In the genomic region with DNA sequence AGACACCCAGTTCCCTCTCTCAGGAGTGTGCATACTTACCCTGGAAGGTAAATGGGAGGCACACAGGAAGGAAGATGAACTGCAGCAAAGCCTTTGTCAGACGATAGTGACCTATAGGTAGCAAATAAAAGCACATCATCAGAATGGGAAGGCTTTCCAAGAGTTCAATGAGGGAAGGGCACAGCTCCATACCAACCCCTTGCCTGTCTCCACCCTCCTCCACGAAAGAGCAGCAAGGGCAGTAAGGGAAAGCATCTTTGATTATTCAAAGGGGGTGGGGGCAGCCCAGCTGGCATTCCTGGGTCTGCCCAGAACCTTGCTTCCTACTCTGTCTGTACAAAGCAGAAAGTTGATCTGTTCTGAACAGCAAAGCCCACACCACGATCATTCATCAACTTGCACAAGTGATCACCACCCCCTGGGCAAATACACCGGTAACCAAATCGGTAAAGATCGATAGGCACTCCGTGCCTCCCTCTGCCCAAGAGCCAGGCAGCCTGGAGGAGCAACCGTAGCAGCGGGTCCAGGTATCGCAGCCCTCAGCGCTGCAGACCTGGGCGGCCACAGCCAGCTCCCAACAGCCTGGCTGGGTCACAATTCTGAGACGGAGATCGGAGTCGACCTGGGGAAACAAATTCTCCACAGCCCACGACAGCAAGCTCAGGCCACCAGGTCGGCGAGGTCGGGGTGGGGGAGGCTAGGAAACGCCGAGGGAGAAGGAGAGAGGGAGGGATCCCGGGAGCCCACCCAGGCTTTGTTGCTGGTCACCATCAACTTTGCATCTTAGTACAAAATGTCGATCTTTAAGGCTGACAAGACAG, we compare ENCODE assay signal across 8 mouse cellular contexts. TPM values are rescaled to one million over a fixed set of nuclear protein-coding genes. Genes with fewer than 3 reads are reported as not detected.
DNase-seq lines count a peak whose midpoint lies in the region; ATAC-seq lines count a peak whose summit lies in the region.

No protein-coding gene starts in this region.

- H3K9me3 ChIP-seq in embryonic facial prominence, embryonic 12.5 days, result no peaks in the 10 kb centered on the region
- H3K9me3 ChIP-seq in hindbrain, embryonic 12.5 days (replicated peaks), result no peaks in the 10 kb centered on the region
- H3K9me3 ChIP-seq in limb, embryonic 11.5 days (ENCODE audit: control insufficient read depth, low read length), result no peaks in the 10 kb centered on the region
- no peaks in the 10 kb centered on the region for H3K9me3 ChIP-seq in midbrain, embryonic 14.5 days (ENCODE audit: control insufficient read depth, low read length)

- H3K9ac ChIP-seq in embryonic facial prominence, embryonic 12.5 days, result peak overlapping the region; percentile 98
- peak overlapping the region; percentile 95 for H3K9ac ChIP-seq in hindbrain, embryonic 12.5 days
- peak overlapping the region; percentile 87 for H3K9ac ChIP-seq in limb, embryonic 11.5 days (ENCODE audit: low read length)
- H3K9ac ChIP-seq in midbrain, embryonic 14.5 days (replicated peaks; ENCODE audit: low read length), result peak overlapping the region; percentile 78

- no peaks in the 10 kb centered on the region for H3K36me3 ChIP-seq in embryonic facial prominence, embryonic 12.5 days
- no peaks in the 10 kb centered on the region for H3K36me3 ChIP-seq in hindbrain, embryonic 12.5 days
- no peaks in the 10 kb centered on the region for H3K36me3 ChIP-seq in limb, embryonic 11.5 days (ENCODE audit: control insufficient read depth, insufficient read depth, low read length)
- H3K36me3 ChIP-seq in midbrain, embryonic 14.5 days (ENCODE audit: control insufficient read depth, insufficient read depth, low read length), result no peaks in the 10 kb centered on the region

- H3K4me1 ChIP-seq in embryonic facial prominence, embryonic 12.5 days, result peaks cover 6% of the 10 kb centered on the region; the same call in 1 of the 2 replicates
- peaks cover 5% of the 10 kb centered on the region; the same call in 1 of the 2 replicates for H3K4me1 ChIP-seq in hindbrain, embryonic 12.5 days
- H3K4me1 ChIP-seq in limb, embryonic 11.5 days (ENCODE audit: control insufficient read depth, insufficient read depth, low read length), result no peaks in the 10 kb centered on the region
- no peaks in the 10 kb centered on the region for H3K4me1 ChIP-seq in midbrain, embryonic 14.5 days (ENCODE audit: control insufficient read depth, insufficient read depth, low read length)

- peak; percentile 93 for DNase-seq in heart, adult 11 months
- DNase-seq in heart, adult 8-10 months (ENCODE audit: low spot score), result no peak
- peak; percentile 44 for DNase-seq in ZHBTc4 (ENCODE audit: low read depth, low spot score)
- DNase-seq in limb, embryonic 11.5 days (ENCODE audit: low spot score), result peak; percentile 66
- DNase-seq in midbrain, embryonic 14.5 days, result peak; percentile 51
- DNase-seq in thymus, postnatal 0 days (ENCODE audit: low spot score), result peak; percentile 2

- H3K27ac ChIP-seq in embryonic facial prominence, embryonic 12.5 days, result peak overlapping the region; percentile 46; the same call in 1 of the 2 replicates
- peak overlapping the region; percentile 26; the same call in 1 of the 2 replicates for H3K27ac ChIP-seq in hindbrain, embryonic 12.5 days
- H3K27ac ChIP-seq in limb, embryonic 11.5 days (replicated peaks; ENCODE audit: low read depth, low read length), result no peak overlapping the region
- no peak overlapping the region for H3K27ac ChIP-seq in midbrain, embryonic 14.5 days (replicated peaks; ENCODE audit: low read depth, low read length)

- no peaks in the 10 kb centered on the region for H3K27me3 ChIP-seq in embryonic facial prominence, embryonic 12.5 days
- no peaks in the 10 kb centered on the region for H3K27me3 ChIP-seq in hindbrain, embryonic 12.5 days
- H3K27me3 ChIP-seq in limb, embryonic 11.5 days (ENCODE audit: control insufficient read depth, insufficient read depth, low read length), result no peaks in the 10 kb centered on the region
- no peaks in the 10 kb centered on the region for H3K27me3 ChIP-seq in midbrain, embryonic 14.5 days (ENCODE audit: control insufficient read depth, insufficient read depth, low read length)

- peak overlapping the region; percentile 94 for H3K4me3 ChIP-seq in embryonic facial prominence, embryonic 12.5 days
- H3K4me3 ChIP-seq in hindbrain, embryonic 12.5 days, result peak overlapping the region; percentile 96
- H3K4me3 ChIP-seq in limb, embryonic 11.5 days (ENCODE audit: low read depth, low read length), result peak overlapping the region; percentile 93
- H3K4me3 ChIP-seq in midbrain, embryonic 14.5 days (replicated peaks; ENCODE audit: low read depth, low read length), result peak overlapping the region; percentile 86

- ATAC-seq in embryonic facial prominence, embryonic 12.5 days (ENCODE audit: insufficient number of reproducible peaks, insufficient read depth, low FRiP score, low TSS enrichment), result no peak
- ATAC-seq in hindbrain, embryonic 12.5 days (ENCODE audit: low FRiP score), result no peak
- ATAC-seq in limb, embryonic 11.5 days (ENCODE audit: insufficient number of reproducible peaks, low FRiP score, low TSS enrichment, low read depth), result no peak
- ATAC-seq in midbrain, embryonic 14.5 days (ENCODE audit: low FRiP score, low TSS enrichment), result no peak

- H3K4me2 ChIP-seq in embryonic facial prominence, embryonic 12.5 days (replicated peaks), result peak overlapping the region; percentile 100
- H3K4me2 ChIP-seq in hindbrain, embryonic 12.5 days (replicated peaks), result peak overlapping the region; percentile 100
- H3K4me2 ChIP-seq in limb, embryonic 11.5 days (ENCODE audit: low read depth, severe bottlenecking), result peak overlapping the region; percentile 100
- H3K4me2 ChIP-seq in midbrain, embryonic 14.5 days (ENCODE audit: low read length), result peak overlapping the region; percentile 99

- 3% methylated on average over 23 of the region's 23 CpGs for WGBS in embryonic facial prominence, embryonic 12.5 days
- WGBS in hindbrain, embryonic 12.5 days, result 2% methylated on average over 23 of the region's 23 CpGs
- WGBS in limb, embryonic 11.5 days, result 2% methylated on average over 23 of the region's 23 CpGs
- 2% methylated on average over 23 of the region's 23 CpGs for whole genome bisulfite sequencing in midbrain, embryonic 14.5 days

RNA-seq across cellular contexts. Expression of a gene that starts 3.1 kb away (rescaled TPM):
- 10 to 100 TPM; 13.5 to 17.4 (median 15.8) TPM for total RNA-seq in heart, adult 8-10 months (2022)
- polyA plus RNA-seq in embryonic facial prominence, embryonic 12.5 days (2016; fragmentation: Nextera tagmentation; extraction: Ambion mirVana), result 48.2 and 54.4 TPM in 2 replicates
- 38.1 and 41.0 TPM in 2 replicates for polyA plus RNA-seq in hindbrain, embryonic 12.5 days (2016; fragmentation: Nextera tagmentation; extraction: Ambion mirVana)
- 37.5 and 40.8 TPM in 2 replicates for polyA plus RNA-seq in limb, embryonic 11.5 days (2014; fragmentation: Nextera tagmentation; extraction: Ambion mirVana)
- polyA plus RNA-seq in midbrain, embryonic 14.5 days (2014; fragmentation: Nextera tagmentation; extraction: Ambion mirVana), result 11.1 and 16.0 TPM in 2 replicates
- polyA plus RNA-seq in thymus, postnatal 0 days (2015; fragmentation: Nextera tagmentation; extraction: Ambion mirVana), result 18.4 and 30.5 TPM in 2 replicates

Comparison
In these comparisons a context has a peak if more than half of its experiments do, and no peak if none do; other contexts are left out.
1. H3K27ac ChIP-seq: peak in embryonic facial prominence, embryonic 12.5 days (single experiment) and hindbrain, embryonic 12.5 days (single experiment); none in limb, embryonic 11.5 days (single experiment) and midbrain, embryonic 14.5 days (single experiment).
2. Peak in every context shown above with its lines, with median percentiles within 50 percentile points of each other: H3K4me2 ChIP-seq, H3K4me3 ChIP-seq and H3K9ac ChIP-seq.